Mouse (Mus musculus) limb, embryonic 12.5 days (tissue): ENCODE results near the gene Cacna1h. TPM values are rescaled to one million over a fixed set of nuclear protein-coding genes. Genes with fewer than 3 reads are reported as not detected.

Source experiments
- ATAC-seq: fragments of 200-750 bp; cut with Nextera tagmentation; 2 replicates; pipeline ENCODE4 v1.8.0; 2017; ENCODE audit warnings: low read depth, moderate TSS enrichment; ENCODE audit not compliant: insufficient number of reproducible peaks, insufficient read depth, low FRiP score, low TSS enrichment
- H3K27ac ChIP-seq: fragments of 300-500 bp; sonication (generic); 2 replicates; pipeline ENCODE4 v1.5.1; 2016; ENCODE audit warnings: mild to moderate bottlenecking, moderate library complexity
- H3K27me3 ChIP-seq: fragments of 300-500 bp; sonication (generic); 2 replicates; pipeline ENCODE4 v1.6.1; 2016; ENCODE audit warnings: mild to moderate bottlenecking, moderate library complexity
- H3K36me3 ChIP-seq: fragments of 300-500 bp; sonication (generic); 2 replicates; pipeline ENCODE4 v1.6.1; 2016; ENCODE audit warnings: mild to moderate bottlenecking, moderate library complexity
- H3K4me1 ChIP-seq: fragments of 300-500 bp; sonication (generic); replicated peaks from 2 replicates; pipeline ENCODE4 v1.6.1; 2016
- H3K4me2 ChIP-seq: fragments of 300-500 bp; sonication (generic); 2 replicates; pipeline ENCODE4 v1.6.1; 2016; ENCODE audit warnings: mild to moderate bottlenecking, moderate library complexity
- H3K4me3 ChIP-seq: fragments of 300-500 bp; sonication (generic); replicated peaks from 2 replicates; pipeline ENCODE4 v1.5.1; 2016; ENCODE audit warnings: mild to moderate bottlenecking
- H3K9ac ChIP-seq: fragments of 300-500 bp; sonication (generic); replicated peaks from 2 replicates; pipeline ENCODE4 v1.6.1; 2016; ENCODE audit warnings: mild to moderate bottlenecking, moderate library complexity
- H3K9me3 ChIP-seq: fragments of 300-500 bp; sonication (generic); 2 replicates; pipeline ENCODE4 v1.6.1; 2016; ENCODE audit warnings: mild to moderate bottlenecking, moderate library complexity
- WGBS: fragments of 180-500 bp; shearing (Covaris S2); methylation state at CpG from one replicate; pipeline ENCODE4 v1.1.7; 2016; 5-methylcytosine and 5-hydroxymethylcytosine counted together
- polyA plus RNA-seq: library from polyadenylated mRNA; unstranded; fragments of >200 nt; fragmentation: Nextera tagmentation; extraction: Ambion mirVana; gene quantifications from 2 replicates; pipeline ENCODE4 v1.2.1, GENCODE M21; 2016

The Cacna1h gene
- polyA plus RNA-seq, 1 experiment from 2014 or later = 10.1 TPM

- H3K4me2 ChIP-seq = no peak overlapping the region
- H3K9me3 ChIP-seq = no peaks in the 10 kb centered on the region
- H3K9ac ChIP-seq = no peak overlapping the region
- H3K27me3 ChIP-seq = peaks cover 29% of the 10 kb centered on the region
- WGBS = 70% methylated on average over 6 of the region's 6 CpGs
- H3K27ac ChIP-seq = no peak overlapping the region
- ATAC-seq = no peak
- no peak overlapping the region for H3K4me3 ChIP-seq
- no peaks in the 10 kb centered on the region for H3K36me3 ChIP-seq
- H3K4me1 ChIP-seq = peaks cover 10% of the 10 kb centered on the region
Observed at GRCm38 (mm10) chr17:25467781-25468180, 34.2 kb upstream of the Cacna1h start.

GRCm38 (mm10) chr17:25466257-25466656 lies 32.7 kb upstream of the Cacna1h start:
- Histone ChIP-seq H3K9me3 (no peaks in the 10 kb centered on the region), H3K27ac (no peak overlapping the region), H3K4me3 (no peak overlapping the region), H3K36me3 (no peaks in the 10 kb centered on the region), H3K4me1 (peaks cover 21% of the 10 kb centered on the region), H3K27me3 (peaks cover 14% of the 10 kb centered on the region), H3K9ac (no peak overlapping the region), H3K4me2 (no peak overlapping the region)
- ATAC-seq = no peak
- WGBS = 73% methylated on average over 2 of the region's 2 CpGs

GRCm38 (mm10) chr17:25464091-25464490 lies 30.5 kb upstream of the Cacna1h start:
- ATAC-seq = no peak
- Histone ChIP-seq H3K4me2 (no peak overlapping the region), H3K4me1 (peaks cover 21% of the 10 kb centered on the region), H3K4me3 (no peak overlapping the region), H3K36me3 (no peaks in the 10 kb centered on the region), H3K9ac (no peak overlapping the region), H3K27me3 (peaks cover 7% of the 10 kb centered on the region), H3K9me3 (peaks cover 7% of the 10 kb centered on the region), H3K27ac (no peak overlapping the region)
- 88% methylated on average over 4 of the region's 4 CpGs for WGBS

DNA sequence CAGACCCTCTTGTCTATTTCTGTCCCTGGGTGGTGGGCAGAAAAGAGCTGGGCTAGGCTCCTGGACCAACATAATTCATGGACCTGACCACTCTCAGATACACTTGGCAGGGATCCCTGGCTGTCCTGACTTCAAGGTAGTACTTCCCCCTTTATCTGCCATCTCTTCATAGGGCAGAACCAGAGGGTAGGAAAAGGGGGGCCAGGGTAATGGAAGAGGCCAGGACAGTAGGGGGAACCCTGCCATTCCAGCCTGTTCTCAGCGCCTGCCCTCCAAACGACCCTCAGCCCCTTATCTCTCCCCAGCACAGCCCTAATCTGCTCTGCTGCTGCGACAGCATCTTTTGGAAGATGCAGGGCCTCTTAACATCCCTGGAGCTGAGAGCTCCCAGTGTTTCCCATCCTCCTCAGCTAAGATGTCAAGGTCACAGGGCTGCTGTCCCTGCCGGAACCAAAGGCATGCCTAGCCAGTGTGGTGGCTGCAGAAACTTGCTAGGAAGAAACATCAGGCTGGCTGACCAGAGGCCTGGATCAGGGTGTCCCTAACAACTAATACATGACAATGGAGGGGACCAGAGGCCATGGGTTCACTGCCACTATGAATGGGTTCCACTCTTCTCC lies 29.9 kb upstream of the Cacna1h start:
- peaks cover 21% of the 10 kb centered on the region for H3K4me1 ChIP-seq
- H3K27ac ChIP-seq = no peak overlapping the region
- H3K4me3 ChIP-seq = no peak overlapping the region
- H3K9me3 ChIP-seq = peaks cover 7% of the 10 kb centered on the region
- H3K27me3 ChIP-seq = peaks cover 2% of the 10 kb centered on the region; the same call in 1 of the 2 replicates
- WGBS = 56% methylated on average over 4 of the region's 4 CpGs
- H3K4me2 ChIP-seq = no peak overlapping the region
- no peak overlapping the region for H3K9ac ChIP-seq
- no peak for ATAC-seq
- no peaks in the 10 kb centered on the region for H3K36me3 ChIP-seq

DNA sequence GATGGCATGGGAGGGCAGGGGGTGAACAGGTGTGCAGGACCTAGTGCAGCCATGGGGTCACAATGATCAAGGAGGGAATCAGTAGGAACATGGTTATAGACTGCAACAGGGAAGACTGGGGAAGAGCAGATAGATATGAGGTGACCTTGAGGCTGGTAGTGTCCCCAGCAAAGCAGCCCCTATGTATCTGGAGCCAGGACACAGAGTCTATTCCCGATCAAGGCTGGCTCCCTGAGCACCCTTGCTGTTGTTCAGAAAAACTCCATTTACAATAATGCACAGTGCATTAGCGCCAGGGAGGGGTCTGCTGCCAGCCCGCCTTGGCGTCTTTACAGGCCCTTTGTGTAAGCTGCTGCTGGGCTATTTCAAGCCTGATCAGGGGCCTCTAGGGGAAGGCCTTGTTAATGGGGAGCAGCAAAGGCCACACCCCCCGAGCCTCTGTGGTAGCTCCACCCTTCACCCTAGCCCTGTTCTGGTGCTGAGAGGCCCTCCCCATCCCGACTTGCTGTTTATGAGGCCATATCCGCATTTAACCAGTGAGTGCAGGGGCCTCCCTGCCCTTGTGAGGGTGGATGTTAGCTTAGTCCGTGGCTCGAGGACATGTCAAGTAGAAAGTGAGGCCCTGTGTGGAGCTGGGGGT lies 28.8 kb upstream of the Cacna1h start:
- WGBS = 12% methylated on average over 9 of the region's 9 CpGs
- ATAC-seq = peak; percentile 85
- Histone ChIP-seq H3K9ac (0 out of 2 replicates have a peak overlapping the region, but pooled peaks have one; percentile 13), H3K4me2 (peak overlapping the region; percentile 13), H3K27me3 (peaks cover 2% of the 10 kb centered on the region; the same call in 1 of the 2 replicates), H3K4me1 (peaks cover 21% of the 10 kb centered on the region), H3K27ac (peak overlapping the region; percentile 83), H3K36me3 (no peaks in the 10 kb centered on the region), H3K4me3 (no peak overlapping the region), H3K9me3 (peaks cover 7% of the 10 kb centered on the region)

DNA sequence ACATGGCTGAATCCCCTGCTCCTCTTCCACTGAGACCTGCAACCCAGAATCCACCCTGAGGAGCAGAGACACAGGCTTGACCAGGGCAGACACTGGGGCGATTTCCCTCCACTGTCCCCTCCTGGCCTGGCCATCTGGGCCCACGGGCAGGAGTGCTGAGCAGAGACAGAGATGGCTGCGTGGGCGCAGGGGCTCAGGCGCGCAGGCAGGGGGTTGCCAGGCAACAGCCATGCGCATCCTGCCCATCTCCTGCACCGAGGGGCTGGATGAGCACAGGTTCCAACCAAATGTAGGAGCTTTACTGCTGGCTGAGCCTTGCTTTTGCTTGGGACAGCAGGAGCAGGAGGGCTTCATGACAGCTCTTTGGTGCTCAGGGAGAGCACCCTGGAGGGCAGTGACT lies 23.0 kb upstream of the Cacna1h start:
- no peak overlapping the region for H3K4me3 ChIP-seq
- WGBS = 53% methylated on average over 8 of the region's 8 CpGs
- ATAC-seq = no peak

GRCm38 (mm10) chr17:25454272-25454671 lies 20.7 kb upstream of the Cacna1h start, which contains the start of gene Tekt4:
Tekt4 (plus strand) TSS chr17:25454615.
- no peak within 1 kb of the TSS for H3K27ac ChIP-seq
- H3K9me3 ChIP-seq = no peaks in the 10 kb centered on the region
- 48% methylated on average over 2 of the region's 2 CpGs for WGBS
- H3K27me3 ChIP-seq = 0 out of 2 replicates have a peak, but pooled peaks cover 4% of the 10 kb centered on the region
- no peak within 1 kb of the TSS for H3K9ac ChIP-seq
- H3K4me2 ChIP-seq = no peak within 1 kb of the TSS
- no peaks in the 10 kb centered on the region for H3K36me3 ChIP-seq
- H3K4me3 ChIP-seq = no peak within 1 kb of the TSS
- ATAC-seq = no peak
- 0 out of 2 replicates have a peak, but pooled peaks cover 7% of the 10 kb centered on the region for H3K4me1 ChIP-seq

More for the DNA sequence above, 23.0 kb upstream of the Cacna1h start:
- H3K9me3 ChIP-seq = peaks cover 7% of the 10 kb centered on the region
- H3K4me1 ChIP-seq = 0 out of 2 replicates have a peak, but pooled peaks cover 7% of the 10 kb centered on the region
- no peak overlapping the region for H3K27ac ChIP-seq
- no peaks in the 10 kb centered on the region for H3K36me3 ChIP-seq
- H3K4me2 ChIP-seq = no peak overlapping the region
- H3K9ac ChIP-seq = no peak overlapping the region
- H3K27me3 ChIP-seq = 0 out of 2 replicates have a peak, but pooled peaks cover 4% of the 10 kb centered on the region

GRCm38 (mm10) chr17:25452246-25452965 lies 18.8 kb upstream of the Cacna1h start:
- WGBS = 75% methylated on average over 5 of the region's 5 CpGs
- no peak overlapping the region for H3K9ac ChIP-seq
- no peak overlapping the region for H3K27ac ChIP-seq
- H3K4me3 ChIP-seq = no peak overlapping the region
- ATAC-seq = no peak
- H3K9me3 ChIP-seq = no peaks in the 10 kb centered on the region
- H3K4me2 ChIP-seq = no peak overlapping the region
- peaks cover 16% of the 10 kb centered on the region for H3K4me1 ChIP-seq
- no peaks in the 10 kb centered on the region for H3K36me3 ChIP-seq
- peaks cover 13% of the 10 kb centered on the region; the same call in 1 of the 2 replicates for H3K27me3 ChIP-seq

- ATAC-seq = no peak
- no peaks in the 10 kb centered on the region for H3K9me3 ChIP-seq
- H3K9ac ChIP-seq = no peak overlapping the region
- H3K36me3 ChIP-seq = no peaks in the 10 kb centered on the region
- no peak overlapping the region for H3K27ac ChIP-seq
- no peak overlapping the region for H3K4me2 ChIP-seq
- peaks cover 16% of the 10 kb centered on the region; the same call in 1 of the 2 replicates for H3K27me3 ChIP-seq
- 58% methylated on average over 4 of the region's 4 CpGs for WGBS
- peaks cover 17% of the 10 kb centered on the region for H3K4me1 ChIP-seq
- no peak overlapping the region for H3K4me3 ChIP-seq
Observed at GRCm38 (mm10) chr17:25450329-25450728, 16.7 kb upstream of the Cacna1h start.

DNA sequence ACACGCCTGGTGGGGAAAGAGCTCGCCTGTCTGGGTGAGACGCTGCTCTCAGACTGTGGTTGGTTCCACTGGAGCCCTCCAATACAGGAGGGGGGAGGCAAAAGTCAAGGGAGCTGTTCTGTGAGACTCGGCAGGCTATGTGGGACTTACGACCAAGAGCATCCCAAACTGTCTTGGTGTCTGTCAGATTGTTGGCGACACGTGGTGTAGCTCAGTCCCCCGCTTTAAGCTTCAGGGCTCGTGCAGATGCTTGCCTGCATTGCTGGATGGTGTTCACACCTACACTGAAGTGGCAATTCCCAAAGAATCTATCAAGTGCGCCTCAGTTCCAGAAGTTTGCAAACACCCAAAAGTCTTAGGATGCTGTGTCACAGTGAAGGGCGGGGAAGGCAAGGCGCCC lies 14.3 kb upstream of the Cacna1h start:
- WGBS = 77% methylated on average over 12 of the region's 12 CpGs
- H3K27me3 ChIP-seq = peaks cover 19% of the 10 kb centered on the region; the same call in 1 of the 2 replicates
- H3K27ac ChIP-seq = no peak overlapping the region
- H3K4me3 ChIP-seq = no peak overlapping the region
- peaks cover 24% of the 10 kb centered on the region for H3K4me1 ChIP-seq
- no peak for ATAC-seq
- no peak overlapping the region for H3K9ac ChIP-seq
- H3K36me3 ChIP-seq = no peaks in the 10 kb centered on the region
- H3K4me2 ChIP-seq = no peak overlapping the region
- no peaks in the 10 kb centered on the region for H3K9me3 ChIP-seq

DNA sequence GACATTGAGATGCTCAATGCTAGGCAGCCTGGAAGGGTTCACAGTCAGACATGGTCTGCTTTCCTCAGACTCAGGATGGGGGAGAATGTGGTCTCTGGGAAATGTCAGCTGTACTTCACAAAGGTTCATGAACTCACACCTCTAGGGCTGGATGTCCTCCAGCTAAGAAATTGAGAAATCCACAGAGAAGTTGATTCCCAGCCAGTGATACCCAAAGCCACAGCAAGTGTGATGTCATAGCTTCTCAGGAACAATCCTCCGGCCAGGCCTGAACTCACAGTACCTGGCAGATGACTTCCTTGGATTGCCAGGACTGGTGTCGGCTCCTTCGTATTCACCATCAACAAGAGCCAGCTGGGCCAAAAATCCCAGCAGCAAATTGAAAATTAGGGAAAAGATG lies 12.3 kb upstream of the Cacna1h start:
- 79% methylated on average over 3 of the region's 3 CpGs for WGBS
- Histone ChIP-seq H3K9ac (no peak overlapping the region), H3K36me3 (no peaks in the 10 kb centered on the region), H3K27ac (no peak overlapping the region), H3K4me2 (no peak overlapping the region), H3K9me3 (no peaks in the 10 kb centered on the region), H3K4me3 (no peak overlapping the region), H3K27me3 (peaks cover 19% of the 10 kb centered on the region; the same call in 1 of the 2 replicates), H3K4me1 (peaks cover 27% of the 10 kb centered on the region)
- no peak for ATAC-seq
